Mouse (Mus musculus): Measurements from ENCODE around the gene Btg1.

Gene Btg1

GRCm38 (mm10) chr10:96609356-96610345 lies 7.2 kb upstream of the Btg1 start:
- no peak for DNase-seq (ENCODE audit: low spot score)

DNA sequence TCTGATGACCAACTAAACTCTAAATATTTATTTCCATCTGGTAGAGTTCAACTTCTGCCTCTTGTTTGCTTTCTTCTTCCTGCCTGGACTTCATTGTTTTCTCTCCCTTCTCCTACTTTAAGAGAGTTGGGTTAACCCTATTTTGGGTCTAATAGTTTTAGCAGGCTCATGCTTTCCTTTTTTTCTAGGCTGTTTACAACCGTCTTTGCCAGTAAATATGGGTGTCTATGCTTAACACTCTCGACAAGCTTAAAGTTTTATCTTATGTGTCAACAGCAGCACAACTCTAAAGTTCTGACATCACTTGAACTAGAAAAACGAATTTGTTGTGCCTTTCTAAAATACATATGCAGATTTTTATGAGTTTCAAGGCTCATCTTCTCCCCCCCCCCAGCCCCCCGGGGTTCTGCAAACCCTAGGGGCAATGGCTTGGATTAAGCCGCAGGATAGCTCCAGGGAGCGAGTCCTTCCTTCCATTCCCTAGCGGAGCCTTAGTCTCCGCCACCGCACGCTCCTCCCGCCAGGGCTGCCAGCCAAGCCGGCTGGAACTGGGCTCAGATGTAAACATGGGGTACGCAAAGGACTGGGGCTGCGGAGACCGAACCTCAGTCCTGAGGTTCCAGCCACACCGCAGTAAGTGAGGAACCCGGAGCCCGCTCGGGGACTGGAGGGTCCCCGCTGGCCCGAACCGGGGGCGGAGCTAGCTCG lies 651 bp upstream of the Btg1 start:
- no peak for DNase-seq (ENCODE audit: low spot score)

GRCm38 (mm10) chr10:96617221-96617950 lies 580 bp downstream of the Btg1 start:
- peak; percentile 56 for DNase-seq (ENCODE audit: low spot score)

DNA sequence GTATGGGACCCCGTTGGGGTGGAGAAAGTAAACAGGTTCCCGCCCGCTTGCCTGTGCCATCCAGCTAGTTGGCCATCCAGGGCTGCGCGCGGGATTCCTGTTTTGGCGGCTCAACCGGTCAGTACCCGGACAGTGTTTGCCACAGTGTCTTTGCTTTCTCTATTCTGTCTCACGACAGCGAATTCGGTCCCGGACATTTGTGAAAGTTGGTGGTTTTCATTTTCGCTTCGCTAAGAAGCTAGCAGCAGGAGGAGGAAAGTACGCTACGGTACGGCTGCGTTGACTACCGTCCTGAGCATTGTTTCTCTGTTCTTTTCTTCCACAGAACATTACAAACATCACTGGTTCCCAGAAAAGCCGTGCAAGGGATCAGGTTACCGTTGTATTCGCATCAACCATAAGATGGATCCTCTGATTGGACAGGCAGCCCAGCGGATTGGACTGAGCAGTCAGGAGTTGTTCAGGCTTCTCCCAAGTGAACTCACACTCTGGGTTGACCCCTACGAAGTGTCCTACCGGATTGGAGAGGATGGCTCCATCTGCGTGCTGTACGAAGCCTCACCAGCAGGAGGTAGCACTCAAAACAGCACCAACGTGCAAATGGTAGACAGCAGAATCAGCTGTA lies 1.3 kb downstream of the Btg1 start:
- DNase-seq (ENCODE audit: low spot score), result peak; percentile 85

GRCm38 (mm10) chr10:96619951-96620889 lies 3.4 kb downstream of the Btg1 start:
- DNase-seq (ENCODE audit: low spot score), result peak; percentile 11

- DNase-seq (ENCODE audit: low spot score), result peak; percentile 37
These were observed 4.1 kb downstream of the Btg1 start for GRCm38 (mm10) chr10:96620890-96621271.

DNA sequence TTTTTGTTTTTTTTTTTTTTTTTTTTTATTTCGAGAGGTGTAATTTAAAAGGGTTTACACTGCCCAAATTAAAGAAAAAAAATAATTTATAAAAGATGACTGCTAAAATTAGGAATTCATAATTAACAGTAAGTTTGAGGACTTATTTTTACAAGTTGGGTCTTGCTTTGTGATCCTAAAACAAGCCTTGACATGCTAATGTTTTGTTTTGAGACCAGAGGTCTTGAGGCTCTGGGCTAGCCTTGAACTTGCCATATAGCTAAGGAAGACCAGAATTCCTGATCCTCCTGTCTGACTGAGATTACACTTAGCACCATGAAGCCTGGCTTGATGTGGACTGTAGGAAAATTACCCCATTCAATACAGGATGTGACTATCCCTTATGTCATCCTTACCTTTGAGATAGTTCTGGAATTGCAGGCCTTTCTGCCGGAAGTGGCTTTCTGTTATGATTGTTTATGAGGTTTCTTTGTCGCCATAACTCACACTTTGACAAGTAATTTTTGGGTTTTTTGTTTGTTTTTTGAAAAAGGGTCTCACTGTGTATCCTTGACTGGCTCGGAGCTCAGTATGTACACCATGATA lies 4.6 kb downstream of the Btg1 start:
- no peak for DNase-seq (ENCODE audit: low spot score)

GRCm38 (mm10) chr10:96621980-96622645 lies 5.3 kb downstream of the Btg1 start:
- no peak for DNase-seq (ENCODE audit: low spot score)

GRCm38 (mm10) chr10:96622761-96623632 lies 6.2 kb downstream of the Btg1 start:
- no peak for DNase-seq (ENCODE audit: low spot score)

- no peak for DNase-seq (ENCODE audit: low spot score)
These were observed 6.9 kb downstream of the Btg1 start for GRCm38 (mm10) chr10:96623633-96624195.

DNA sequence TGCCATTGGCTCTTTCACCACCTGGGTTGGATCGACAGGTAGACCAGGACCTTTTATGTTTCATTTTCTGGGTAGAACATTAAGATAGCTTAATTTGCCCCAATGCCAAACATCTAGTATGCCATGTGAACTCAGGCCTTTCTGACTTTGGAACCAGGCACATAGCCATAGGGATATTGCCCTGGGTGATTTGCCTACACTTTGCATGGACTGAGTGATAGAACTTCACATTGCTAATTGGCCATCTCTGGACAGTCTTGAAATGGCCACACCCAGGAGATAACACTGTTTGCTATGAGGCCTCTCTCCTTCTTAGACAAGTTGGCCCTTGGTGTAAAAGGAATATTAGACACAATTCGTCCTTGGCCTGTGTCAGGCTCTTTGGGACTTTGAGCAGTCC lies 7.6 kb downstream of the Btg1 start:
- DNase-seq (ENCODE audit: low spot score), result no peak

DNA sequence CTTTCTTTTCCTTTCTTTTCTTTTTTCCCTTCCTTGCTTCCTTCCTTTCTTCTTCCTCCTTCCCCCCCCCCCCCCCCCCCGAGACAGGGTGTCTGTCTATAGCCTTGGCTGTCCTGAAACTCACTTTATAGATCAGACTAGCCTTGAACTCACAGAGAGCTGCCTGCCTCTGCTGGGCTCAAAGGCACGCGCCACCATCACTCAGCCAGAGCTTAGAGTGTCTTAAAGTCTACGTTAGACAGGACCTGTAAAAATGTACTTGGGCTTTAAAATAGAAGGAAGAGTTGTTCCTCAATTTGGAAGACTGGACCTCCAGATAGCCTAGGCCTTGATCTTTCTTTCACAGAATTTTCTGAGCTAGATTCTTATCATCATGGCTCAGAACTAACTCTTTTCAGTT lies 8.3 kb downstream of the Btg1 start:
- no peak for DNase-seq (ENCODE audit: low spot score)

DNA sequence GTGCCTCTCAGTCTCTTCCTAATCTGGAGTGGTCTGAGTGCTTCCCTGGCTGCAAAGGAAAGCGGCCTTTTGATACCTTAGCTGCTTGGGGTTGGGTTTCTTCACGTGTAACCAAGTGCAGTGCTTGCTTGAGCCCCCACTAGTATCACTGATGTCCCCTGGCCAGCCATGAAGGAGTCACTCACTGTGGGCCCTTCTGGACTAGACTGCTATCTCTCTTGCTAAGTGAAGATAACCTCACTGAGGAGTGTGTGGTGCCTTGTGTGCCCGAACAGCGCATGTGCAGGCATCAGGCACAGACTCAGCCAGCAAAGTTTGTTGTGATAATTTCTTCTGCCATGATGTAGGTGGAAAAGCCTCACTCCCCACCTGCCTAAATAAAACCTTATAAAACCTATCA lies 8.9 kb downstream of the Btg1 start:
- DNase-seq (ENCODE audit: low spot score), result no peak

- no peak for DNase-seq (ENCODE audit: low spot score)
These were observed 9.4 kb downstream of the Btg1 start for GRCm38 (mm10) chr10:96626120-96626750.

GRCm38 (mm10) chr10:96627332-96627731 lies 10.5 kb downstream of the Btg1 start:
- DNase-seq (ENCODE audit: low spot score), result no peak

DNA sequence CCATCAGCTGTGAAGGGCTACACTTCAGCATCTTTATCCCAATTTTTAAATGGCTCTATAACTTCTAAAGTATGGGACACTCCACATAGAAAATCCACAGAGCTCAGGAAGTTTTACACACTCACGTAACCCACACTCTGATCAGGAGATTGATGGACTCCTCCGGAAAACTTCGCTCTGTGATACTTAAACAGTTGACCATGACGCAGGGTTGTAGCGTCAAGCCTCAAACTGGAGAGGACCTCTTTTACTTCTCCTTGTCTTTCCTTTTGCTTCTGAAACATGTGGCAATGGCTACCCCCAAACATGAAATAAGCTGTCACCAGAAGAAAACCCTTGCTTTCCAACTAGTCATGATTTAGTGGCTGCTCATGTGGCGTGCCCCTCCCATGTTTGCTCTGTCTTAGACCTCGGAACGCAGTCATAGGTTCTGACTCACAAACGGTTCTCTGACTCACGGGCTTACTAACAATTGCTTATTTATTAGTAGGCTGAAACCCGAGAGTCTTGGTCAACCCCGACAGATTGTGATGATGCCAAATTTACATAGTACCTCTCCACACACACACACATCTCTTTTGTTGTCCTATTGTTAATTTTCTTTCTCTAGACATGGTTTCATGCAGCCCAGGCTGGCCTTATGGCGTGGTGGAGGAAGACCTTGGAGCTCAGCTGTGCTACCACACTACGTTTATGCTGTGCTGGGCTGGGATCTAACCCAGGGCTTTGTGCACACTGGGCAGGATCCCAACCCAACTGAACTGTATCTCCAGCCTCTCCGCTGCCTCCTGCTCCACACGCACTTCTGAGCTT lies 11.5 kb downstream of the Btg1 start:
- DNase-seq (ENCODE audit: low spot score), result no peak

GRCm38 (mm10) chr10:96628913-96629199 lies 12.1 kb downstream of the Btg1 start:
- no peak for DNase-seq (ENCODE audit: low spot score)
